Mouse (Mus musculus) limb, embryonic 14.5 days (tissue): ENCODE results near the gene Anxa5. TPM values are rescaled to one million over a fixed set of nuclear protein-coding genes. Genes with fewer than 3 reads are reported as not detected.

Source experiments
- ATAC-seq: fragments of 200-750 bp; cut with Nextera tagmentation; 2 replicates; pipeline ENCODE4 v1.8.0; 2017; ENCODE audit warnings: low read depth, moderate number of reproducible peaks, moderate TSS enrichment; ENCODE audit not compliant: low FRiP score
- DNase-seq: peaks from one replicate; pipeline ENCODE4 v3.0.0-alpha.2; 2015; ENCODE audit warnings: low spot score
- H3K27ac ChIP-seq: fragments of 300-500 bp; sonication (generic); replicated peaks from 2 replicates; pipeline ENCODE4 v1.5.1; 2014; ENCODE audit warnings: low read depth, mild to moderate bottlenecking, low read length, moderate library complexity, mixed read lengths
- H3K27me3 ChIP-seq: fragments of 300-500 bp; sonication (generic); 2 replicates; pipeline ENCODE4 v1.6.1; 2014; ENCODE audit warnings: low read length, mixed read lengths; ENCODE audit not compliant: control insufficient read depth, insufficient read depth
- H3K36me3 ChIP-seq: fragments of 300-500 bp; sonication (generic); 2 replicates; pipeline ENCODE4 v1.6.1; 2014; ENCODE audit warnings: mild to moderate bottlenecking, low read length, moderate library complexity, mixed read lengths; ENCODE audit not compliant: control insufficient read depth, insufficient read depth
- H3K4me1 ChIP-seq: fragments of 300-500 bp; sonication (generic); 2 replicates; pipeline ENCODE4 v1.6.1; 2014; ENCODE audit warnings: antibody characterized with exemption, low read length, mixed read lengths; ENCODE audit not compliant: control insufficient read depth, insufficient read depth
- H3K4me2 ChIP-seq: fragments of 300-500 bp; sonication (generic); replicated peaks from 2 replicates; pipeline ENCODE4 v1.6.1; 2014; ENCODE audit warnings: low read depth, mild to moderate bottlenecking, low read length, moderate library complexity; ENCODE audit not compliant: severe bottlenecking
- H3K4me3 ChIP-seq: fragments of 300-500 bp; sonication (generic); replicated peaks from 2 replicates; pipeline ENCODE4 v1.5.1; 2014; ENCODE audit warnings: low read length
- H3K9ac ChIP-seq: fragments of 300-500 bp; sonication (generic); 2 replicates; pipeline ENCODE4 v1.6.1; 2014; ENCODE audit warnings: mild to moderate bottlenecking, low read depth, low read length, moderate library complexity; ENCODE audit not compliant: severe bottlenecking
- H3K9me3 ChIP-seq: fragments of 300-500 bp; sonication (generic); 2 replicates; pipeline ENCODE4 v1.6.1; 2016; ENCODE audit warnings: low read length; ENCODE audit not compliant: control insufficient read depth
- POLR2A ChIP-seq: fragments of 200-500 bp; IDR thresholded peaks from 2 replicates; pipeline ENCODE4 v1.8.0; 2012; ENCODE audit warnings: inconsistent platforms, mild to moderate bottlenecking, moderate library complexity, borderline replicate concordance; ENCODE audit not compliant: insufficient read depth, insufficient read length; ENCODE audit errors: extremely low read depth
- WGBS: fragments of 180-500 bp; shearing (Covaris S2); extraction: QIAGEN DNeasy Blood & Tissue Kit; methylation state at CpG from one replicate; pipeline ENCODE4 v1.1.7; 2014; 5-methylcytosine and 5-hydroxymethylcytosine counted together
- polyA plus RNA-seq, 2 experiments: library from polyadenylated mRNA; depleted of rRNA in 1 of 2; stranded (reverse) in 1 of 2; unstranded in 1 of 2; fragments of >200 nt; fragmentation: Nextera tagmentation in 1 of 2; extraction: Ambion mirVana in 1 of 2; gene quantifications; 2 replicates each; pipeline versions ENCODE4 v1.2.1 to v1.2.3; 2012 to 2014

Gene Anxa5
- polyA plus RNA-seq, 2 experiments, result 348 to 449 TPM

DNA sequence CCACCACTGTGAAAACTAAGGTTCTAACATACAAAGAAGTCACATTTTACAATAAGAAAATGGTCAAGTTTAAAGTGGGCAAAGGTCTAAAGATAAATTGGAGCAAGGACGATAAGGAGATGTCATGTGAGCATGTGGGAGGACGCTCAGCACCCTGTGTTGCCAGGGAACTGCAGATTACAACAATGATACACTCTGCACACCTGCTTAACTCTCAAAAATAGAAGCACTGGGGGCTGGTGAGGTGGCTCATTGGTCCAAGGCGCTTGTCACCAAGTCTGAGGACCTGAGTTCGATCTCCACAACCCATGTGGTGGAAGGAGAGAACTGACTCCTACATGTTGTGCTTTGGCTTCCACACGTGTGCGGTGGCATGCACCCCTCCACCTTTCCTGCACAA is 35.8 kb upstream of the Anxa5 start:
- WGBS, result 85% methylated on average over 6 of the region's 6 CpGs
- no peak overlapping the region for H3K4me3 ChIP-seq
- H3K4me2 ChIP-seq, result no peak overlapping the region
- H3K27me3 ChIP-seq, result no peaks in the 10 kb centered on the region
- H3K9me3 ChIP-seq, result no peaks in the 10 kb centered on the region
- H3K9ac ChIP-seq, result no peak overlapping the region
- H3K4me1 ChIP-seq, result no peaks in the 10 kb centered on the region
- ATAC-seq (no peak), DNase-seq (no peak)
- no peak for TF ChIP-seq POLR2A
- H3K36me3 ChIP-seq, result no peaks in the 10 kb centered on the region
- no peak overlapping the region for H3K27ac ChIP-seq

DNA sequence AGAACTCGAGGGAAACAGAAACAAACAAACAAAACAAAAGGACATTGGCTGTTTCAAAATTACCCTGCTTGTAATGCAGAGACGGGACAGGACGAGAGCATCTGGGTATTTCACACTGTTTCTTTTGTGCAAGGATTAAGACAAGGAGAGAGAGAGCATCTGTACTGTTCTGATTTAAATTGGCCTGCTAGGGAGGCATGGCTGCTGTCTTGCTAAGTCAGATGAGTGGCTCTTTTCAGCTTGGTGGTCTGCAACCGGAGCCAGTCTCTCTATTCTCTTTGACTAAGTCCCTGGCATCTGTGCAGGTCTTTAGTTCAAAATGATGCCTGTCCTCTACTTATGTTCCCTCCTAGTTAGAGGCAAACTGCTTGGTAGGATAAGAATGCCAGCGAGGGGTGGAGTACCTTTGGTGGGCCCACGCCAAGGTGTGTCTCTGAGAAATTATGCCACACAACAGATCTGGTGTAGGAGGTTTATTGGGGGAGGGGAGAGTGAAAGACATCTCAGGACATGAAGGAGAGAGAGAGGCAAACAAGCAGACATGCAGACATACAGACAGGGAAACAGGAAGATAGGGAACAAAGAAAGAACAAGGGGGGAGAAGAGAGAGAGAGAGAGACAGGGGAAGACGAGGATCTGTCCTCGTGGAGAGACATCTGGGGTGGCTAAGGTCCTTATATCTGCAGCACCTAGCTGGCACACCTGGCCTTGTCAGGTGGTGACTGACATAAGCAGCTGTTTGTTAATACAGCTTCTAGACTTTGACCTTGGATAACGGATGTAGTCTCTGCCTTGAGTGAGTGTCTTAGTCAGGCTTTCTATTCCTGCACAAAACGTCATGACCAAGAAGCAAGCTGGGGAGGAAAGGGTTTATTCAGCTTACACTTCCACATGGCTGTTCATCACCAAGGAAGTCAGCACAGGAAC is 30.4 kb upstream of the Anxa5 start:
- Histone ChIP-seq H3K9me3 (no peaks in the 10 kb centered on the region), H3K4me2 (no peak overlapping the region), H3K36me3 (no peaks in the 10 kb centered on the region), H3K4me3 (no peak overlapping the region), H3K27ac (no peak overlapping the region), H3K4me1 (no peaks in the 10 kb centered on the region), H3K27me3 (no peaks in the 10 kb centered on the region), H3K9ac (no peak overlapping the region)
- no peak for TF ChIP-seq POLR2A
- ATAC-seq (no peak), DNase-seq (no peak)
- 71% methylated on average over 10 of the region's 10 CpGs for WGBS

DNA sequence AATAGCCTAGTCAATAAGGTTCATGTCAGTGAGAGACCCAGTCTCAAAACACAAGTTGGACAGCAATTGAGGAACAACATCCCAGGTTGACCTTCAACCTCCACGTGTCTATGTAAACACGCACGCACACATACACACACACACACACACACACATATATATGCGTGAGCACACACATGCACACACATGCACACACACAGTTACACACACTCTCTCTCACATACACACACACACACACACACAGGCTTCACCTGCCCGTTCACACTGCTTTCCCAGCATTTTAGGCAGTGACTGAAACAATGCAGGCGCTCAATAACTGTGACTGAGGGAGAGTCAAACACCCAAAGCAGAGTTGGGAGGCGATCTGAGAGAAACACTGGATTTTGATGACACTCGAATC is 29.6 kb upstream of the Anxa5 start:
- H3K9ac ChIP-seq, result no peak overlapping the region
- no peaks in the 10 kb centered on the region for H3K27me3 ChIP-seq
- H3K27ac ChIP-seq, result no peak overlapping the region
- 83% methylated on average over 8 of the region's 8 CpGs for WGBS
- H3K9me3 ChIP-seq, result no peaks in the 10 kb centered on the region
- no peak overlapping the region for H3K4me2 ChIP-seq
- ATAC-seq (no peak), DNase-seq (no peak)
- H3K36me3 ChIP-seq, result no peaks in the 10 kb centered on the region
- TF ChIP-seq POLR2A, result no peak
- no peaks in the 10 kb centered on the region for H3K4me1 ChIP-seq
- no peak overlapping the region for H3K4me3 ChIP-seq

DNA sequence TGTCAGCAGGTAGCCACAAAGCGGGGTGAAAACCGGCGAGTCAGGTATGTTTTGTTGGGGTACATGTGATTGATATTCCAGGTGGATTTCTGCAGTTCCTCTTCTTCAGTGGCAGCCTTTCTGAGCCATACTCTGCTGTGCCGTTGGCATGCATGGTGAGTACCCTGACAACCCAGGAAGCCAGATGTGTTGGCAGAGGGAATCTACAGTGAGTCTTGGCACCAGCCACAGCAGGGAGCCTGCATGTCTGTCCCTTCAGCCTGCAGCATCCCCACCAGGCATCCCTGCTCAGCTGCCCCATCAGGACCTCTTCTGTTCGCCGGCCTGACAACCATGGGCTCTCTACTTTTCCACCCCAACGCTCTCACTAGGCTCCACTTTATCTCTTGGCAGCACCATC is 25.9 kb upstream of the Anxa5 start:
- H3K9me3 ChIP-seq, result no peaks in the 10 kb centered on the region
- ATAC-seq (no peak), DNase-seq (no peak)
- no peak overlapping the region for H3K4me3 ChIP-seq
- peaks cover 2% of the 10 kb centered on the region; the same call in 1 of the 2 replicates for H3K4me1 ChIP-seq
- no peak overlapping the region for H3K9ac ChIP-seq
- 82% methylated on average over 7 of the region's 7 CpGs for WGBS
- H3K36me3 ChIP-seq, result no peaks in the 10 kb centered on the region
- no peak for TF ChIP-seq POLR2A
- H3K4me2 ChIP-seq, result no peak overlapping the region
- H3K27me3 ChIP-seq, result no peaks in the 10 kb centered on the region
- no peak overlapping the region for H3K27ac ChIP-seq

DNA sequence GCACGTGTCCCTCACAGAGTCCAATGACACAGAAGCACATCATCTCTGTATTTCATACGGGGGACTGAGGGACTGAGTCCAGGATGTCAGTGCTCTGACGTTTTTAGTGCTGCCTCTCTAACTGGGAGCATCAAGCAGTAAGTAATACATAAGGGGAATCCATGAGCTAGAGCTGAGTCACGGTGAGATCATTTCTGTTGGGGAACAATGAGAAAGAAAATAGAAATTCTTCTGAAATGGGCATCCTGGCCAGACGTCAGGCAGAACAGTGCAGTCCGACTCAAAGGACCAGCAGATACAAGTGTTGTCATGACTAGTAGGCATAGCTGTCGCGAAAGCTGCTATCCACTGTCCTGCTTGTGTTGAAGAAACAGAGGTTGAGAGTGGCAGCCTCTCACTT is 25.3 kb upstream of the Anxa5 start:
- Histone ChIP-seq H3K9me3 (no peaks in the 10 kb centered on the region), H3K36me3 (no peaks in the 10 kb centered on the region), H3K4me1 (peaks cover 4% of the 10 kb centered on the region; the same call in 1 of the 2 replicates), H3K4me2 (no peak overlapping the region), H3K27ac (no peak overlapping the region), H3K4me3 (no peak overlapping the region), H3K27me3 (no peaks in the 10 kb centered on the region), H3K9ac (no peak overlapping the region)
- ATAC-seq (no peak), DNase-seq (no peak)
- TF ChIP-seq POLR2A, result no peak
- 83% methylated on average over 8 of the region's 8 CpGs for WGBS
